Mouse (Mus musculus): ENCODE measurements around the gene Utp14b. TPM values are rescaled to one million over a fixed set of nuclear protein-coding genes. Genes with fewer than 3 reads are reported as not detected.

The Utp14b gene
- total RNA-seq, 1 experiment, result 23.0 TPM

GRCm38 (mm10) chr1:78666585-78666984, 8.7 kb downstream of the Utp14b start:
- in situ Hi-C loops (cut with MboI; ENCODE audit: low sequenced_read_pairs in 2 of 2, unreplicated experiment in 2 of 2), result no loop called here
- Histone ChIP-seq H3K4me3 (ENCODE audit: insufficient read depth in 1 of 2, low read depth in 1 of 2, low read length in 2 of 2, poor library complexity in 1 of 2, severe bottlenecking in 1 of 2) (no peak overlapping the region), H3K36me3 (ENCODE audit: control insufficient read depth, insufficient read depth, low read length, poor library complexity, severe bottlenecking) (peaks cover 24% of the 10 kb centered on the region), H3K4me1 (ENCODE audit: control insufficient read depth in 2 of 2, insufficient read depth in 2 of 2, low read length in 2 of 2, poor library complexity in 1 of 2) (no peaks in the 10 kb centered on the region), H3K9ac (ENCODE audit: insufficient read depth, low read depth, low read length, poor library complexity, severe bottlenecking) (no peak overlapping the region), H3K27ac (ENCODE audit: insufficient read depth, low read depth, low read length, poor library complexity, severe bottlenecking) (no peak overlapping the region), H3K9me3 (ENCODE audit: control insufficient read depth, insufficient read depth, low read depth, low read length) (no peaks in the 10 kb centered on the region)
- no peak for DNase-seq (ENCODE audit: low read depth, low spot score)
- no peak for TF ChIP-seq ZNF384 (IDR thresholded peaks at IDR 0.05; ENCODE audit: low read depth, low read length)
- no peak for TF ChIP-seq CHD2 (IDR thresholded peaks at IDR 0.05; ENCODE audit: low read depth, low read length)

DNA sequence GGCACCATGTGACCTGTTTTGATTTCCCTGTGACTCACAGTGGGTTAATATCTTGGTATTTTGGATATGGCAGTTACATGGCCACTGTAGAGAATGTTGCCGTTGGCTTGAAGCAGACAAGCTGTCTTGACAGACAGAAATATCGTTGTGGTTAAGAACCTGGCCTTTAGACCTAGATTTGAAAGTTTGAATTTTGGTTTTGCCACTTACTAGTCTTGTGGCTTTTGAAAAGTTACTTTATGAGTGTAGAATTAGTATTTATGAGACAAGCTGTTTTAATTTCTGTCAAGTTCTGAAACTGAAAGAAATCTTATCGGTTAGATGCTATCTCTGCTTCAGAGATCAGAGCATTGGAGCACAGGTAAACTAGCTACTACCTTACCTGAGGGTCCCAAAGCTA, 24.5 kb downstream of the Utp14b start:
- no peaks in the 10 kb centered on the region for H3K9me3 ChIP-seq (ENCODE audit: control insufficient read depth, insufficient read depth, low read depth, low read length)
- in situ Hi-C loops (cut with MboI; ENCODE audit: low sequenced_read_pairs in 2 of 2, unreplicated experiment in 2 of 2), result no loop called here
- no peak overlapping the region for H3K27ac ChIP-seq (ENCODE audit: insufficient read depth, low read depth, low read length, poor library complexity, severe bottlenecking)
- DNase-seq (ENCODE audit: low read depth, low spot score), result no peak
- no peak overlapping the region for H3K4me3 ChIP-seq (ENCODE audit: insufficient read depth in 1 of 2, low read depth in 1 of 2, low read length in 2 of 2, poor library complexity in 1 of 2, severe bottlenecking in 1 of 2)
- no peaks in the 10 kb centered on the region for H3K4me1 ChIP-seq (ENCODE audit: control insufficient read depth in 2 of 2, insufficient read depth in 2 of 2, low read length in 2 of 2, poor library complexity in 1 of 2)
- no peak overlapping the region for H3K9ac ChIP-seq (ENCODE audit: insufficient read depth, low read depth, low read length, poor library complexity, severe bottlenecking)
- H3K36me3 ChIP-seq (ENCODE audit: control insufficient read depth, insufficient read depth, low read length, poor library complexity, severe bottlenecking), result no peaks in the 10 kb centered on the region; the same call in 1 of the 2 replicates
- TF ChIP-seq ZNF384 (IDR thresholded peaks at IDR 0.05; ENCODE audit: low read depth, low read length) (no peak), HCFC1 (IDR thresholded peaks at IDR 0.05; ENCODE audit: borderline replicate concordance, insufficient read depth, low read length) (no peak), MAFK (IDR thresholded peaks at IDR 0.05; ENCODE audit: insufficient read depth, low read depth, low read length) (no peak), CHD2 (IDR thresholded peaks at IDR 0.05; ENCODE audit: low read depth, low read length) (no peak), ZC3H11A (IDR thresholded peaks at IDR 0.05; ENCODE audit: borderline replicate concordance, low read depth, low read length) (no peak)

GRCm38 (mm10) chr1:78684128-78684527, 26.3 kb downstream of the Utp14b start:
- Histone ChIP-seq H3K36me3 (ENCODE audit: control insufficient read depth, insufficient read depth, low read length, poor library complexity, severe bottlenecking) (peaks cover 5% of the 10 kb centered on the region), H3K4me1 (ENCODE audit: control insufficient read depth in 2 of 2, insufficient read depth in 2 of 2, low read length in 2 of 2, poor library complexity in 1 of 2) (no peaks in the 10 kb centered on the region), H3K9me3 (ENCODE audit: control insufficient read depth, insufficient read depth, low read depth, low read length) (no peaks in the 10 kb centered on the region), H3K4me3 (ENCODE audit: insufficient read depth in 1 of 2, low read depth in 1 of 2, low read length in 2 of 2, poor library complexity in 1 of 2, severe bottlenecking in 1 of 2) (no peak overlapping the region), H3K27ac (ENCODE audit: insufficient read depth, low read depth, low read length, poor library complexity, severe bottlenecking) (no peak overlapping the region), H3K9ac (ENCODE audit: insufficient read depth, low read depth, low read length, poor library complexity, severe bottlenecking) (no peak overlapping the region)
- in situ Hi-C loops (cut with MboI; ENCODE audit: low sequenced_read_pairs in 2 of 2, unreplicated experiment in 2 of 2), result no loop called here
- TF ChIP-seq HCFC1 (IDR thresholded peaks at IDR 0.05; ENCODE audit: borderline replicate concordance, insufficient read depth, low read length), result no peak
- TF ChIP-seq ZNF384 (IDR thresholded peaks at IDR 0.05; ENCODE audit: low read depth, low read length), result no peak
- no peak for TF ChIP-seq CHD2 (IDR thresholded peaks at IDR 0.05; ENCODE audit: low read depth, low read length)
- TF ChIP-seq MAFK (IDR thresholded peaks at IDR 0.05; ENCODE audit: insufficient read depth, low read depth, low read length), result no peak
- TF ChIP-seq ZC3H11A (IDR thresholded peaks at IDR 0.05; ENCODE audit: borderline replicate concordance, low read depth, low read length), result no peak
- no peak for DNase-seq (ENCODE audit: low read depth, low spot score)

GRCm38 (mm10) chr1:78686872-78687271, 29.0 kb downstream of the Utp14b start:
- H3K4me3 ChIP-seq (ENCODE audit: insufficient read depth in 1 of 2, low read depth in 1 of 2, low read length in 2 of 2, poor library complexity in 1 of 2, severe bottlenecking in 1 of 2), result no peak overlapping the region
- H3K9ac ChIP-seq (ENCODE audit: insufficient read depth, low read depth, low read length, poor library complexity, severe bottlenecking), result no peak overlapping the region
- no peak for DNase-seq (ENCODE audit: low read depth, low spot score)
- peaks cover 8% of the 10 kb centered on the region for H3K36me3 ChIP-seq (ENCODE audit: control insufficient read depth, insufficient read depth, low read length, poor library complexity, severe bottlenecking)
- H3K27ac ChIP-seq (ENCODE audit: insufficient read depth, low read depth, low read length, poor library complexity, severe bottlenecking), result no peak overlapping the region
- no peaks in the 10 kb centered on the region for H3K4me1 ChIP-seq (ENCODE audit: control insufficient read depth in 2 of 2, insufficient read depth in 2 of 2, low read length in 2 of 2, poor library complexity in 1 of 2)
- H3K9me3 ChIP-seq (ENCODE audit: control insufficient read depth, insufficient read depth, low read depth, low read length), result no peaks in the 10 kb centered on the region
- TF ChIP-seq ZC3H11A (IDR thresholded peaks at IDR 0.05; ENCODE audit: borderline replicate concordance, low read depth, low read length), result no peak
- TF ChIP-seq HCFC1 (IDR thresholded peaks at IDR 0.05; ENCODE audit: borderline replicate concordance, insufficient read depth, low read length), result no peak
- TF ChIP-seq CHD2 (IDR thresholded peaks at IDR 0.05; ENCODE audit: low read depth, low read length), result no peak
- no peak for TF ChIP-seq MAFK (IDR thresholded peaks at IDR 0.05; ENCODE audit: insufficient read depth, low read depth, low read length)
- TF ChIP-seq ZNF384 (IDR thresholded peaks at IDR 0.05; ENCODE audit: low read depth, low read length), result no peak
- in situ Hi-C loops (cut with MboI; ENCODE audit: low sequenced_read_pairs in 2 of 2, unreplicated experiment in 2 of 2), result no loop called here

- in situ Hi-C loops (cut with MboI; ENCODE audit: low sequenced_read_pairs in 2 of 2, unreplicated experiment in 2 of 2), result no loop called here
- Histone ChIP-seq H3K4me1 (ENCODE audit: control insufficient read depth in 2 of 2, insufficient read depth in 2 of 2, low read length in 2 of 2, poor library complexity in 1 of 2) (no peaks in the 10 kb centered on the region), H3K9ac (ENCODE audit: insufficient read depth, low read depth, low read length, poor library complexity, severe bottlenecking) (no peak overlapping the region), H3K27ac (ENCODE audit: insufficient read depth, low read depth, low read length, poor library complexity, severe bottlenecking) (no peak overlapping the region), H3K4me3 (ENCODE audit: insufficient read depth in 1 of 2, low read depth in 1 of 2, low read length in 2 of 2, poor library complexity in 1 of 2, severe bottlenecking in 1 of 2) (no peak overlapping the region), H3K9me3 (ENCODE audit: control insufficient read depth, insufficient read depth, low read depth, low read length) (no peaks in the 10 kb centered on the region), H3K36me3 (ENCODE audit: control insufficient read depth, insufficient read depth, low read length, poor library complexity, severe bottlenecking) (peaks cover 13% of the 10 kb centered on the region)
- TF ChIP-seq CHD2 (IDR thresholded peaks at IDR 0.05; ENCODE audit: low read depth, low read length) (no peak), MAFK (IDR thresholded peaks at IDR 0.05; ENCODE audit: insufficient read depth, low read depth, low read length) (no peak), HCFC1 (IDR thresholded peaks at IDR 0.05; ENCODE audit: borderline replicate concordance, insufficient read depth, low read length) (no peak), ZC3H11A (IDR thresholded peaks at IDR 0.05; ENCODE audit: borderline replicate concordance, low read depth, low read length) (no peak), ZNF384 (IDR thresholded peaks at IDR 0.05; ENCODE audit: low read depth, low read length) (no peak)
- DNase-seq (ENCODE audit: low read depth, low spot score), result no peak
Observed at GRCm38 (mm10) chr1:78688149-78688548, 30.3 kb downstream of the Utp14b start.
